In genomic region chr4:58223499-58223898, GRCm38 (mm10) we compare ENCODE assay signal across 19 mouse cellular contexts.
"Had no signal": no experiment of that assay in that cellular context is flagged by ENCODE, and none has a peak within 500 bp of the region (broad histone marks: within the 10 kb centered on the region; RNA-seq: fewer than 3 reads in every experiment).

No protein-coding gene starts in this region.

- H3K27me3 ChIP-seq: midbrain, embryonic 12.5 days; neural tube, embryonic 13.5 days; neural tube, embryonic 15.5 days had no signal

- H3K4me1 ChIP-seq: midbrain, embryonic 10.5 days; midbrain, embryonic 12.5 days; neural tube, embryonic 13.5 days; neural tube, embryonic 15.5 days had no signal

- DNase-seq: lung, adult 18-20 months; lung, embryonic 14.5 days; lung, postnatal 10 days; lung, postnatal 4 days; midbrain, embryonic 14.5 days; retina, postnatal 1 day; right cerebral cortex, adult 18-20 months; right cerebral cortex, postnatal 25 days; right cerebral cortex, postnatal 4 days; spleen, adult 18-20 months; thymus, adult 18-20 months; thymus, postnatal 14 days; thymus, postnatal 36 days had no signal

- H3K4me2 ChIP-seq: lung, embryonic 14.5 days; midbrain, embryonic 12.5 days; neural tube, embryonic 13.5 days; neural tube, embryonic 15.5 days had no signal

- H3K36me3 ChIP-seq: midbrain, embryonic 10.5 days; midbrain, embryonic 12.5 days; neural tube, embryonic 13.5 days; neural tube, embryonic 15.5 days had no signal

- H3K9me3 ChIP-seq: midbrain, embryonic 10.5 days; midbrain, embryonic 12.5 days; neural tube, embryonic 13.5 days; neural tube, embryonic 15.5 days had no signal

- H3K27ac ChIP-seq: midbrain, embryonic 10.5 days; midbrain, embryonic 12.5 days; neural tube, embryonic 13.5 days; neural tube, embryonic 15.5 days had no signal

- ATAC-seq: midbrain, embryonic 16.5 days had no signal

- H3K4me3 ChIP-seq: midbrain, embryonic 10.5 days; midbrain, embryonic 12.5 days; myocyte; neural tube, embryonic 13.5 days; neural tube, embryonic 15.5 days had no signal

- H3K9ac ChIP-seq: lung, embryonic 14.5 days; midbrain, embryonic 12.5 days; neural tube, embryonic 13.5 days; neural tube, embryonic 15.5 days had no signal
